Mouse (Mus musculus) forebrain, embryonic 14.5 days (tissue): Measurements from ENCODE around the gene Kras. TPM values are rescaled to one million over a fixed set of nuclear protein-coding genes. Genes with fewer than 3 reads are reported as not detected.

Source experiments
- ATAC-seq: fragments of 200-750 bp; cut with Nextera tagmentation; 2 replicates; pipeline ENCODE4 v1.8.0; 2017; ENCODE audit warnings: mild to moderate bottlenecking, moderate library complexity
- DNase-seq: peaks from one replicate; pipeline ENCODE4 v3.0.0-alpha.2; 2015; ENCODE audit warnings: low spot score
- H3K27ac ChIP-seq: fragments of 300-500 bp; sonication (generic); 2 replicates; pipeline ENCODE4 v1.5.1; 2014; ENCODE audit warnings: low read depth, mild to moderate bottlenecking, control low read depth, low read length, moderate library complexity
- H3K27me3 ChIP-seq: fragments of 300-500 bp; sonication (generic); replicated peaks from 2 replicates; pipeline ENCODE4 v1.6.1; 2014; ENCODE audit warnings: low read length, control low read depth, mixed read lengths; ENCODE audit not compliant: control insufficient read depth, insufficient read depth
- H3K36me3 ChIP-seq: fragments of 300-500 bp; sonication (generic); 2 replicates; pipeline ENCODE4 v1.6.1; 2014; ENCODE audit warnings: low read length, control low read depth; ENCODE audit not compliant: control insufficient read depth, insufficient read depth
- H3K4me1 ChIP-seq: fragments of 300-500 bp; sonication (generic); 2 replicates; pipeline ENCODE4 v1.6.1; 2014; ENCODE audit warnings: antibody characterized with exemption, low read length, control low read depth; ENCODE audit not compliant: control insufficient read depth, insufficient read depth
- H3K4me2 ChIP-seq: fragments of 300-500 bp; sonication (generic); 2 replicates; pipeline ENCODE4 v1.6.1; 2014; ENCODE audit warnings: mild to moderate bottlenecking, control low read depth, low read length
- H3K4me3 ChIP-seq: fragments of 300-500 bp; sonication (generic); 2 replicates; pipeline ENCODE4 v1.5.1; 2014; ENCODE audit warnings: low read depth, low read length, control low read depth
- H3K9ac ChIP-seq: fragments of 300-500 bp; sonication (generic); 2 replicates; pipeline ENCODE4 v1.6.1; 2014; ENCODE audit warnings: mild to moderate bottlenecking, low read length, control low read depth, moderate library complexity
- H3K9me3 ChIP-seq: fragments of 300-500 bp; sonication (generic); replicated peaks from 2 replicates; pipeline ENCODE4 v1.6.1; 2016; ENCODE audit warnings: low read length, control low read depth, mixed read lengths; ENCODE audit not compliant: control insufficient read depth
- WGBS: fragments of 180-500 bp; shearing (Covaris S2); extraction: QIAGEN DNeasy Blood & Tissue Kit; methylation state at CpG from one replicate; pipeline ENCODE4 v1.1.7; 2014; 5-methylcytosine and 5-hydroxymethylcytosine counted together
- polyA plus RNA-seq: library from polyadenylated mRNA; unstranded; fragments of >200 nt; fragmentation: Nextera tagmentation; extraction: Ambion mirVana; gene quantifications from 2 replicates; pipeline ENCODE4 v1.2.1, GENCODE M21; 2014

Kras gene
- polyA plus RNA-seq, 1 experiment from 2014 or later, result 120 TPM

GRCm38 (mm10) chr6:145210056-145210680 lies 39.9 kb downstream of the Kras start:
- Histone ChIP-seq H3K4me2 (peak overlapping the region; percentile 55), H3K4me3 (peak overlapping the region; percentile 45), H3K9me3 (no peaks in the 10 kb centered on the region), H3K27ac (no peak overlapping the region), H3K27me3 (no peaks in the 10 kb centered on the region), H3K36me3 (no peaks in the 10 kb centered on the region), H3K9ac (no peak overlapping the region), H3K4me1 (peaks cover 4% of the 10 kb centered on the region; the same call in 1 of the 2 replicates)
- DNase-seq (peak; percentile 54), ATAC-seq (peak; percentile 5)
- WGBS, result 20% methylated on average over 8 of the region's 8 CpGs

- H3K9me3 ChIP-seq, result no peaks in the 10 kb centered on the region
- H3K4me2 ChIP-seq, result no peak overlapping the region
- no peaks in the 10 kb centered on the region for H3K27me3 ChIP-seq
- DNase-seq (no peak), ATAC-seq (no peak)
- H3K36me3 ChIP-seq, result no peaks in the 10 kb centered on the region
- no peak overlapping the region for H3K9ac ChIP-seq
- H3K27ac ChIP-seq, result no peak overlapping the region
- no peaks in the 10 kb centered on the region for H3K4me1 ChIP-seq
- H3K4me3 ChIP-seq, result no peak overlapping the region
- 70% methylated on average over 10 of the region's 10 CpGs for WGBS
These were observed 44.9 kb downstream of the Kras start for GRCm38 (mm10) chr6:145205142-145205541.

- H3K9me3 ChIP-seq, result no peaks in the 10 kb centered on the region
- H3K9ac ChIP-seq, result no peak overlapping the region
- no peaks in the 10 kb centered on the region for H3K4me1 ChIP-seq
- no peak overlapping the region for H3K27ac ChIP-seq
- H3K27me3 ChIP-seq, result no peaks in the 10 kb centered on the region
- ATAC-seq, result no peak
- WGBS, result 92% methylated on average over 6 of the region's 6 CpGs
- H3K4me2 ChIP-seq, result no peak overlapping the region
- H3K4me3 ChIP-seq, result no peak overlapping the region
- DNase-seq, result no peak
- no peaks in the 10 kb centered on the region for H3K36me3 ChIP-seq
These were observed 45.6 kb downstream of the Kras start for GRCm38 (mm10) chr6:145204440-145204839.

DNA sequence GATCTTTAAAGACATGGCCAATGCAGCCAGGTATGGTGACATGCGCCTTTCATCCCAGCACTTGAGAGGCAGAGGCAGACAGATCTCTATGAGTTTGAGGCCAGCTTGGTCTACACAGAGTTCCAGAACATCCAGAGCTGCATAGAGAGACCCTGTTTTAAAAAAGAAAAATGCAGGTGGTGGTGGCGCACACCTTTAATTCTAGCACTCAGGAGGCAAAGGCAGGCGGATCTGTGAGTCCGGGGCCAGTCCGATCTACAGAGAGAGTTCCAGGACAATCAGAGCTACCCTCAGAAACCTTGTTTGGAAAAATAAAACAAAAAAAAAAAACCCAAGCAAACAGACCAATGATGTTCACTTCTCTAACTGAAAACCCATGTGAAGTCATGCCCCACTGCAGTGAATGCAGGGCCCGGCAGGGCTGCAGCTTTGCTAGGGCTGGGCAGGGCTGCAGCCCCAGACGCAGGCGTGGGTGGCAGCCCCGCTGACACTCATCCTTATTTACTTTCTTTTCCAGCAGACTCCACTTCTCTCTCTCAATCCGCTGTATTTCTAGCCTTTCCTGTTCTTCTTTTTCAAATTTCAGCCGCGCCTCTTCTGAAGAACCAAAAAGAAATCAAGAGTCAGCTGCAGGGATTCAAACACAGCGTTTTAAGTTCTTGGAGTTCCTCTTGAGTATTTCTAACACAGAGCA lies 47.5 kb downstream of the Kras start:
- Histone ChIP-seq H3K4me3 (no peak overlapping the region), H3K9me3 (no peaks in the 10 kb centered on the region), H3K27ac (no peak overlapping the region), H3K4me2 (no peak overlapping the region), H3K4me1 (no peaks in the 10 kb centered on the region), H3K9ac (no peak overlapping the region), H3K27me3 (no peaks in the 10 kb centered on the region), H3K36me3 (no peaks in the 10 kb centered on the region)
- 85% methylated on average over 13 of the region's 13 CpGs for WGBS
- no peak for ATAC-seq
- no peak for DNase-seq

GRCm38 (mm10) chr6:145197949-145198686 lies 51.9 kb downstream of the Kras start:
- no peak for ATAC-seq
- 95% methylated on average over 8 of the region's 8 CpGs for WGBS
- Histone ChIP-seq H3K4me2 (no peak overlapping the region), H3K9ac (no peak overlapping the region), H3K27me3 (no peaks in the 10 kb centered on the region), H3K9me3 (no peaks in the 10 kb centered on the region), H3K4me1 (no peaks in the 10 kb centered on the region), H3K4me3 (no peak overlapping the region), H3K27ac (no peak overlapping the region), H3K36me3 (no peaks in the 10 kb centered on the region)
- DNase-seq, result no peak

DNA sequence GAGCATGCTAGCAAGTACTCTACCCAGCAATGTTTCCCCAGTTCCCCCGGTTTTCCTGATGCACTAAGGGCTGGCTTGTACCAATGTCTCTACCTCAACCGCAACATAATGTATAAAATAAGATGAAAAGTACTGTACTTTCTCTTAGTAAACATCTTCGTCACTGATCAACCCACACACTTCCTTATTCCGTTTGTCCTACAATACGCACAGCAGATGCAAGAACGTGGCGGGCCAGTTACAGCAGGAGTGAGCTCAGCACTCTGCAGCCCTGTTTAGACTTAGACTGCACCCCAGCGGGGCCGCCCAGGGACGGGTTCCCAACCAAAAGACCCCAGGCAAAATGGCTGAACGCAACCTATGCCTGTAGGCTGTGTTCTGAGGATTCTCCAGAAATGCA lies 56.6 kb downstream of the Kras start:
- no peaks in the 10 kb centered on the region for H3K4me1 ChIP-seq
- ATAC-seq, result no peak

DNA sequence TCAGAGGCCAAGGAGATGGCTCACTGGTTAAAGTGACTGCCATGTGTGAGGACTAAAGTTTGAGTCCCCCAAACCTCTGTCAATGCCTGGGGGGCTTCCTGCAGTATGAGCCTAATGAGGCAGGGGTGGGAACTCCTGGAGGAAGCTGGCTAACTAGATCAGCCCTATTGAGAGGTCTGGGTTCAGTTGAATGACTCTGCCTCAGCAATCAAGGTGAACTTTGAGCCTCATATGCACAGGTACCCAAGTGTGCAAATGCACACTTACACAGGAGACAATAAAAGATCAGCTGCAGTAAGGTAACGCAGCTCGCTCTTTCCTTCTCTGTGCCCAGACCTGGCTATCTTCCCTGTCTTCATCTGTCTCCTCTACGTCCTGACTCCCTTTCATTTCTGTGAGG lies 57.0 kb downstream of the Kras start:
- no peak overlapping the region for H3K27ac ChIP-seq
- H3K4me2 ChIP-seq, result no peak overlapping the region
- no peaks in the 10 kb centered on the region for H3K9me3 ChIP-seq
- 83% methylated on average over 3 of the region's 3 CpGs for WGBS
- no peaks in the 10 kb centered on the region for H3K36me3 ChIP-seq
- H3K27me3 ChIP-seq, result no peaks in the 10 kb centered on the region
- no peak for DNase-seq
- no peak overlapping the region for H3K9ac ChIP-seq
- no peaks in the 10 kb centered on the region for H3K4me1 ChIP-seq
- H3K4me3 ChIP-seq, result no peak overlapping the region
- no peak for ATAC-seq

More for the DNA sequence above, 56.6 kb downstream of the Kras start:
- Histone ChIP-seq H3K36me3 (no peaks in the 10 kb centered on the region), H3K9ac (no peak overlapping the region), H3K4me2 (no peak overlapping the region), H3K4me3 (no peak overlapping the region), H3K9me3 (no peaks in the 10 kb centered on the region), H3K27ac (no peak overlapping the region), H3K27me3 (no peaks in the 10 kb centered on the region)
- no peak for DNase-seq
- 84% methylated on average over 11 of the region's 11 CpGs for WGBS

DNA sequence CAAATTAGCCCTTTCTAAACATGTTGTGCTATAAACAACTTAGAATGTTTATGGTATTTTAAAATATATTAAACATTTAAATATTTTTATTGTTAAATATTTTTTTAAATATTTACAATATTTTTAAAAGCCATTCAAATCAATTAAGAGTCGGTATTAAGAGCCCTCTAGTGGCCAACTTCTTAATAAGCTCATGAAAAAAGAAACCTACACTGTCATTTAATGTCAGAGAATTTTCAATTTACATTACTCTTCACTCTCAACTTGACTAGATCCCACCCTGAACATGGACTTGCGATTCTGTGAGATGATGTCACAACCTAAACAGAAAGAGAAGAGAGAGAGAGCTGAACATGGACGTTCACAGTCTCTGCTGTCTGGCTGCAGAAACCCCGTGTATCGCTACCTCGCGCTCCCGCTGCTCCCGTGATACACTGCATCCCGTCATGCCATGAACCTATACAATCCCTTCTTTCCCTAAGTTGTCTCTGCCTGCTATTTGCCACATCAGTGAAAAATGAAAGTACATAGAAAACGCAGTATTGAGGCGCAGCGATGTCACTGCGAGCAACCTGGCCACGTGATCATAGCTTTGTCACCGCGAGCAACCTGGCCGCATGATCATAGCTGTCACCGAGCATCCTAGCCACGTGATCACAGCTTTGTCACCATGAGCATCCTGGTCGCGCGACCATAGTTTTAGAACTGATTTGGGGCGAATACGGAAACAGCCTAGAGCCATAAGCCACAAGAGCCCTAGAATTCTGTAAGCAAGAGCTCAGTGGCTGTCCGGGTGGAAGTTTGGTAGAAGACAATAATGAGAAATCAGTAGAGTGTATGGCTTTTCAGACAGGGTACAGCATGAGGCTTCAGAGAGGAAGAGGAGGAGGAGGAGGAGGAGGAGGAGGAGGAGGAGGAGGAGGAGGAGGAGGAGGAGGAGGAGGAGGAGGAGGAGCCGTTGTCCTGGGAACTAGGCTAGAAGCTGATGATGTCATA lies 62.6 kb downstream of the Kras start:
- H3K27ac ChIP-seq, result no peak overlapping the region
- ATAC-seq (peak; percentile 83), DNase-seq (peak; percentile 73)
- H3K4me3 ChIP-seq, result peak overlapping the region; percentile 20
- WGBS, result 65% methylated on average over 27 of the region's 27 CpGs
- no peaks in the 10 kb centered on the region for H3K4me1 ChIP-seq
- no peaks in the 10 kb centered on the region for H3K27me3 ChIP-seq
- no peaks in the 10 kb centered on the region for H3K36me3 ChIP-seq
- H3K9ac ChIP-seq, result peak overlapping the region; percentile 43; the same call in 1 of the 2 replicates
- H3K4me2 ChIP-seq, result peak overlapping the region; percentile 46
- H3K9me3 ChIP-seq, result no peaks in the 10 kb centered on the region
